14 mouse cellular contexts compared by ENCODE assay signal in the genomic region with DNA sequence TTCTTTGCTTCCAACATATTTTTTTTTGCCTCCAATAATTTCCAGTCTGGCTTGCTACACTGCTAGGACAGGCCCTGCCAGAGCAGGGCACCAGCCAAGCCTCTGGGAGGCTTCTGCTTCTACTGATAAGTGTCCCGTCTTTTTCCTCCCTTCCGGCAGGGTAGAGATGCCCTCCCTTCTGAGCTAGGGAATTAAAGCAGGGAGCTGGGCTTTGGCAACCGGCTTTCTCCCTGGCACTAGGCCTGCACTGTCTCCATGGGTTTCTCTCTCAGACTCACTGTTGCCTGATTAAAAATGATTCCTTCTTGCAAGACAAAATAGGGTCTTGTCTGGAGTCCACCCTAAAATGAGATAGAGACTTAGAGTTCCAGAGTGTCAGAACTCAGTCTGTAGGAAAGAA.
DNase-seq lines count a peak whose midpoint lies in the region; ATAC-seq and TF ChIP-seq lines count a peak whose summit lies in the region.
"Had no signal": no experiment of that assay in that cellular context is flagged by ENCODE, and none has a peak within 500 bp of the region (broad histone marks: within the 10 kb centered on the region; RNA-seq: fewer than 3 reads in every experiment).

No protein-coding gene starts in this region.

- H3K27me3 ChIP-seq in forebrain, embryonic 14.5 days (replicated peaks; ENCODE audit: control insufficient read depth, insufficient read depth, low read length) = no peaks in the 10 kb centered on the region
- H3K27me3 ChIP-seq in forebrain, embryonic 16.5 days (replicated peaks; ENCODE audit: control insufficient read depth, insufficient read depth, low read length) = no peaks in the 10 kb centered on the region
- no peaks in the 10 kb centered on the region for H3K27me3 ChIP-seq in liver, embryonic 11.5 days (replicated peaks; ENCODE audit: control insufficient read depth, insufficient read depth, low read length)
- H3K27me3 ChIP-seq: liver, embryonic 12.5 days had no signal

- no peak overlapping the region for H3K4me3 ChIP-seq in forebrain, embryonic 14.5 days (ENCODE audit: low read depth, low read length)
- no peak overlapping the region for H3K4me3 ChIP-seq in forebrain, embryonic 16.5 days (replicated peaks; ENCODE audit: low read length)
- H3K4me3 ChIP-seq in layer of hippocampus, adult 2 months = no peak overlapping the region
- no peak overlapping the region for H3K4me3 ChIP-seq in liver, embryonic 11.5 days (ENCODE audit: low read depth, low read length)
- H3K4me3 ChIP-seq: forebrain, embryonic 10.5 days; liver, embryonic 12.5 days had no signal

- no peaks in the 10 kb centered on the region for H3K9me3 ChIP-seq in forebrain, embryonic 14.5 days (replicated peaks; ENCODE audit: control insufficient read depth, low read length)
- H3K9me3 ChIP-seq in forebrain, embryonic 16.5 days (ENCODE audit: control insufficient read depth, low read length) = no peaks in the 10 kb centered on the region
- no peaks in the 10 kb centered on the region for H3K9me3 ChIP-seq in liver, embryonic 11.5 days (ENCODE audit: control insufficient read depth, low read length)
- H3K9me3 ChIP-seq: forebrain, embryonic 10.5 days; liver, embryonic 12.5 days had no signal

- no peak overlapping the region for H3K9ac ChIP-seq in forebrain, embryonic 14.5 days (ENCODE audit: low read length)
- no peak overlapping the region for H3K9ac ChIP-seq in forebrain, embryonic 16.5 days (replicated peaks; ENCODE audit: low read depth, low read length)
- no peak overlapping the region for H3K9ac ChIP-seq in liver, embryonic 11.5 days (ENCODE audit: low read depth, low read length)
- H3K9ac ChIP-seq: liver, embryonic 12.5 days had no signal

- WGBS in forebrain, embryonic 14.5 days = 68% methylated on average over 3 of the region's 3 CpGs
- WGBS in forebrain, embryonic 16.5 days = 41% methylated on average over 3 of the region's 3 CpGs
- 54% methylated on average over 3 of the region's 3 CpGs for WGBS in liver, embryonic 11.5 days

- no peak for ATAC-seq in forebrain, embryonic 14.5 days
- no peak for ATAC-seq in forebrain, embryonic 16.5 days
- no peak for ATAC-seq in liver, embryonic 11.5 days (replicated peaks; ENCODE audit: low FRiP score)
- ATAC-seq: liver, embryonic 12.5 days had no signal

- DNase-seq in forebrain, embryonic 14.5 days (ENCODE audit: low spot score) = peak; percentile 37
- DNase-seq in lung, postnatal 10 days = peak; percentile 10
- DNase-seq in lung, postnatal 14 days = no peak
- DNase-seq in layer of hippocampus, adult 2 months (ENCODE audit: low spot score in 2 of 2) = peak; percentile 44 to 49
- peak; percentile 79 to 83 for DNase-seq in right cerebral cortex, postnatal 10 days (ENCODE audit: low spot score in 2 of 2)
- no peak for DNase-seq in liver, embryonic 11.5 days (ENCODE audit: low spot score)
- no peak for DNase-seq in yolk sac, embryonic 10.5 days (ENCODE audit: low spot score)
- DNase-seq: gastrocnemius, postnatal 14 days; kidney, adult 18-20 months; lung, postnatal 4 days; thymus, adult 18-20 months had no signal

- H3K4me1 ChIP-seq in forebrain, embryonic 14.5 days (ENCODE audit: control insufficient read depth, insufficient read depth, low read length) = no peaks in the 10 kb centered on the region
- H3K4me1 ChIP-seq in forebrain, embryonic 16.5 days (replicated peaks; ENCODE audit: control insufficient read depth, insufficient read depth, low read length) = peaks cover 4% of the 10 kb centered on the region; the same call in 1 of the 2 replicates
- no peaks in the 10 kb centered on the region for H3K4me1 ChIP-seq in liver, embryonic 11.5 days (replicated peaks; ENCODE audit: control insufficient read depth, insufficient read depth, low read length)
- H3K4me1 ChIP-seq: liver, embryonic 12.5 days had no signal

- no peaks in the 10 kb centered on the region for H3K36me3 ChIP-seq in forebrain, embryonic 14.5 days (ENCODE audit: control insufficient read depth, insufficient read depth, low read length)
- H3K36me3 ChIP-seq in forebrain, embryonic 16.5 days (ENCODE audit: control insufficient read depth, insufficient read depth) = no peaks in the 10 kb centered on the region
- H3K36me3 ChIP-seq in liver, embryonic 11.5 days (ENCODE audit: control insufficient read depth, insufficient read depth, low read length) = no peaks in the 10 kb centered on the region
- H3K36me3 ChIP-seq: forebrain, embryonic 10.5 days; liver, embryonic 12.5 days had no signal

- no peak overlapping the region for H3K27ac ChIP-seq in forebrain, embryonic 14.5 days (ENCODE audit: low read depth, low read length)
- no peak overlapping the region for H3K27ac ChIP-seq in forebrain, embryonic 16.5 days (ENCODE audit: low read length)
- H3K27ac ChIP-seq in layer of hippocampus, adult 2 months = peak overlapping the region; percentile 72
- H3K27ac ChIP-seq in liver, embryonic 11.5 days (ENCODE audit: low read depth, low read length) = no peak overlapping the region
- H3K27ac ChIP-seq: forebrain, embryonic 10.5 days; liver, embryonic 12.5 days had no signal

- no peak overlapping the region for H3K4me2 ChIP-seq in forebrain, embryonic 14.5 days (ENCODE audit: low read length)
- H3K4me2 ChIP-seq in forebrain, embryonic 16.5 days (ENCODE audit: low read length) = no peak overlapping the region
- H3K4me2 ChIP-seq in liver, embryonic 11.5 days = no peak overlapping the region
- H3K4me2 ChIP-seq: liver, embryonic 12.5 days had no signal

- TF ChIP-seq CTCF in layer of hippocampus, adult 2 months (conservative IDR thresholded peaks at IDR 0.05) = no peak

Comparison
In these comparisons a context has a peak if more than half of its experiments do, and no peak if none do; other contexts are left out.
1. DNase-seq: peak in forebrain, embryonic 14.5 days (single experiment), lung, postnatal 10 days (single experiment), layer of hippocampus, adult 2 months (2 of 2) and right cerebral cortex, postnatal 10 days (2 of 2); none in lung, postnatal 14 days (single experiment), liver, embryonic 11.5 days (single experiment) and yolk sac, embryonic 10.5 days (single experiment).